Mouse (Mus musculus) testis, adult 2 months (tissue): ENCODE results near the gene Ttc30a1. TPM values are rescaled to one million over a fixed set of nuclear protein-coding genes. Genes with fewer than 3 reads are reported as not detected.
"Not testable (repeated sequence)": the region's sequence is repeated elsewhere in the genome, so short reads cannot be mapped to it uniquely, and the experiment has no call there.

Source experiments
- H3K27ac ChIP-seq: fragments of 200-500 bp; 2 replicates; pipeline ENCODE4 v1.5.1; 2012; ENCODE audit warnings: low read depth, low read length; ENCODE audit not compliant: control insufficient read depth, insufficient read depth
- H3K27me3 ChIP-seq: fragments of 200-500 bp; 2 replicates; pipeline ENCODE4 v1.6.1; 2012; ENCODE audit warnings: mild to moderate bottlenecking, low read length, moderate library complexity; ENCODE audit not compliant: control insufficient read depth, insufficient read depth
- H3K36me3 ChIP-seq: fragments of 200-500 bp; 2 replicates; pipeline ENCODE4 v1.6.1; 2012; ENCODE audit warnings: mild to moderate bottlenecking, low read length; ENCODE audit not compliant: control insufficient read depth, insufficient read depth
- H3K4me1 ChIP-seq: fragments of 200-500 bp; 2 replicates; pipeline ENCODE4 v1.6.1; 2012; ENCODE audit warnings: low read length; ENCODE audit not compliant: control insufficient read depth, insufficient read depth
- H3K4me3 ChIP-seq: fragments of 200-500 bp; 2 replicates; pipeline ENCODE4 v1.5.1; 2012; ENCODE audit warnings: low read depth, mild to moderate bottlenecking, low read length, moderate library complexity, mixed read lengths; ENCODE audit not compliant: control insufficient read depth
- CTCF ChIP-seq: fragments of 200-500 bp; IDR thresholded peaks from 2 replicates; pipeline ENCODE4 v1.5.1; 2012; ENCODE audit warnings: low read depth, mild to moderate bottlenecking, inconsistent platforms, low read length, moderate library complexity; ENCODE audit not compliant: control insufficient read depth, insufficient read depth, insufficient replicate concordance
- POLR2A ChIP-seq: fragments of 200-500 bp; IDR thresholded peaks from 2 replicates; pipeline ENCODE4 v1.6.1; 2012; ENCODE audit warnings: low read depth, mild to moderate bottlenecking, inconsistent platforms, low read length, moderate library complexity; ENCODE audit not compliant: control insufficient read depth
- polyA plus RNA-seq: library from polyadenylated mRNA; depleted of rRNA; stranded (reverse); fragments of >200 nt; gene quantifications from 2 replicates; pipeline ENCODE4 v1.2.3, GENCODE M21; 2012

Gene Ttc30a1
- polyA plus RNA-seq, 1 experiment = 12.3 TPM

DNA sequence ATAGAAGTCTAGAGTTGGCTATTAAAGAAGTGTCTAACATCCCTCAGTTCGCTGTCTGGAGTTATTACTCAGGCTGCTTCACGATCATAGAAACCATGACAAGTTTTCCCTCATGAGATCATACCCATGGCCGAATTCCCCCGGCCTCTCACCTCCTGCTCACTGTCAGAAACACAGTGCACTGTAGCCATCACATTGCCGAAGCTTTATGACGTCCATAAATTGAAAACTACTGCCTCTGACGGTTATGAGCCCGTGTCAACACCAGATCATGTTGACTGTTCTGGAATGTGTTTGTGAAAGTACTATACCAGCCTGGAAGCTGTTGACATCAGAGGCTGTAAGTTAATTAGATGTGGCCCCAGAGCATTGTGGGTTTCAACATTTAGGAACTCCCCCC is 31.1 kb downstream of the Ttc30a1 start:
- TF ChIP-seq POLR2A (no peak), CTCF (no peak)
- Histone ChIP-seq H3K36me3 (no peaks in the 10 kb centered on the region), H3K27me3 (no peaks in the 10 kb centered on the region), H3K27ac (no peak overlapping the region), H3K4me1 (peaks cover 3% of the 10 kb centered on the region), H3K4me3 (no peak overlapping the region)

DNA sequence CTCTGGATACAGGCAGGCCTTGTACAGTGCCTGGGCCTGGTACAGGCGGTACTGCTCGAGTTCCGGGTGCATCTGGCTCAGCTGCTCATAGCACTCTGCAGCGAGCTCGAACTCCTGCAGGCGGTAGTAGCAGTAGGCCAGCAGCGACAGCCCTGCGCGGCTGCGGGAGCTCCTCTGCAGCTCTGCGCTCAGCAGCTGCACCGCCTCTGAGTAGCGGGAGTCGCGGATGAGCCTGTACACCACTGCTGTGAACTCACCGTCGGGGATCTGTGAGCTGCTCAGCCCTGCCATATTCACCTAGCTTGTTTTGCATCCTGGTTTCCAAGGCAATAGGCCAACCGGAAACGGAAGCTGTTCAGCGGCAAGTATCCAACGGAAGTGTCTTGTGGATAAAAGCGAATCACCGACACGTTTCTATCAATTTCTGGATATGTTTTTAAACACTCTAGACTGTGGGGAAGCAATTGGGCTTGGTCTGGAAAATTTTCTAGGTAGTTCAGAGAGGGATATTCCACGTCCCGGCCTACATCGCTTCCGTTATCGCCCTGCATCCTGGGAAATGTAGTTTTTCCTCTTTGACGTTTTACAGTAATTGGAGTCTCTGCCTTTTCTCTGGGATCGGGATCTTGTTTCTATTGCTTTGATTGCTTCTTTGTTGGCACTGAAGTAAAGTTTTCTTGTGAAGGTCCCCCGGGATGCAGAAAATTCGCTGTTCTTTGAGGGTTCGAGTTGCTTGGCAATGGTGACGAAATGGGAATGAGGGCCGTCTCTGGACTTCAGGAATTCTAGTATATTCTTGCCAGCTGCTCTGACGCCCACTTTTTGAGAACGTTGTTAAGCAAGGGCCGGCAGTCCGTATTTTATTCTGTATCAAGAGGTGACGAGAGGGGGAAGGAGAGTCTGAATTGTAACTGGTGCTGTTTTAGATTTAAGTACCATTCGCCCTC is 43.4 kb downstream of the Ttc30a1 start, which contains the start of gene Ttc30b:
Gene Ttc30b, minus strand, starts transcription at position 469 of the 947 bp plus-strand sequence.
- Histone ChIP-seq H3K27ac (peak within 1 kb of the TSS; percentile 71), H3K4me3 (peak within 1 kb of the TSS; percentile 92), H3K36me3 (no peaks in the 10 kb centered on the region), H3K27me3 (no peaks in the 10 kb centered on the region), H3K4me1 (peaks cover 2% of the 10 kb centered on the region; the same call in 1 of the 2 replicates)
- TF ChIP-seq CTCF = no peak
- TF ChIP-seq POLR2A = peak; percentile 47; the same call in 1 of the 2 replicates

DNA sequence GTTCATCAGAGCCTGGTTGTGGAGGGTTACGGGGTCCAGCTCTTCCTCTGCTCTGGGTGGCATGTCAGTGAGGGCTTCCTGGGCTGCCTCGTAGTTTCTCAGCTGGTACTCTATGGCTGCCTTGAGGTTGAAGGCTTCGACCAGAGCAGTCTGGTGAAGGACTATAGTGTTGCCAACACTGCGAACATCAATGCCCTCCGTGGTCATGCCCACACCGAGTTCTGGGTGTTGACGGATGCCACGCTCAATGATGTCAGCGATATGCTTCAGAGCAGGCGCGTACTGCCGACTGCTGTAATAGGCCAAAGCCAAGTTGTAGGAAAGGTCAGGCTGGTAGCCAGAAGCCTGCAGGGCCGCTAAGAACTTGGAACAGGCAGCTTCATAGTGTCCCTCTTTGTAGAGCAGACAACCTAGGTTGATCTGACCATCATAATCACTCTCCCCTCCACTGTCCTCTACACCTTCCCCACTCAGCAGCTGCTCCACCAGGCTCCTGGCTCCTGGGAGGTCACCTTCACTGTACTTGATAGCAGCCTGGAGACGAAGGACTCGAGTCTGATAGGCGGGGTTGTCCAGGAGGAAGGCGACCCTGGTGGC is 44.1 kb downstream of the Ttc30a1 start:
- not testable (repeated sequence) for H3K36me3 ChIP-seq, H3K27ac ChIP-seq, H3K27me3 ChIP-seq, H3K4me1 ChIP-seq
- H3K4me3 ChIP-seq = peak overlapping the region; percentile 92

DNA sequence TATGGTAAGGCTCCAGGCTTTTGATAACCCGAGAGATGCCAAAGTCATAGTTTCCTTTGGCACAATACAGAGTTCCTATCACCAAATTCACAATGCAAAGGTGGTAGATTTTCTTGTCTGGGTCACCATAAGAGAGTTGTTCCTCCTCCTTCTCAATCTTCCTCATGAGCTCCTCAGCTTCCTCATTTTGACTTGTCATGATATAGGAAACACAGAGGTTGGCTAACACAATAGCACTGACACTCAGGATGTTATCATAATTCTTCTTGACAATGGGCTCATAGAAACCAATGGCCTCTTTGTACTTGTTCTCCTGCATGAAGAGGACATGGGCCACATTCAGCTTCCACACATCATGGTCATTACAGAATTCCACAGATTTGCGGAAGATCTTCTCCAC is 45.1 kb downstream of the Ttc30a1 start:
- H3K36me3 ChIP-seq, H3K27ac ChIP-seq, H3K4me1 ChIP-seq, H3K4me3 ChIP-seq, H3K27me3 ChIP-seq: not testable (repeated sequence)

DNA sequence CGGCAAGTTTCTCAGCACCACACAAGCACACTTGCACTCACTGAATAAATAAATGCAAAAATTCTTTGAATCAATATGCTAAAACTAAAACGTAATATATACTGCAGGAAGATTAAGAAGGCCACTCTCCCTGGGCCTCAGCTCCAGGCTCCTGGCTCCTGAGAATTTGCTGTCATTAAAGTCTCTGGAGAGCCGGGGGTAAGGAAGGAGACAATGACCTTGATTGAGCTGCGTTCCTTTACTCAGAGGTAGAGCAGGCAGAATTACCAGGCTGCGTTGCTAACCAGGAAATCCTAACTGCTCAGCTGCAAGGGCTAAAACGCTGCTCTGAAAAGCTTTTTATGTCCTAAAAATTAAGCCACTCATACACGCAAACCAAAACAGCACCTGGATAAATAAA is 48.2 kb downstream of the Ttc30a1 start:
- peaks cover 2% of the 10 kb centered on the region; the same call in 1 of the 2 replicates for H3K4me1 ChIP-seq
- H3K27ac ChIP-seq = no peak overlapping the region
- no peaks in the 10 kb centered on the region for H3K36me3 ChIP-seq
- H3K4me3 ChIP-seq = no peak overlapping the region
- no peaks in the 10 kb centered on the region for H3K27me3 ChIP-seq
- TF ChIP-seq CTCF (no peak), POLR2A (no peak)

DNA sequence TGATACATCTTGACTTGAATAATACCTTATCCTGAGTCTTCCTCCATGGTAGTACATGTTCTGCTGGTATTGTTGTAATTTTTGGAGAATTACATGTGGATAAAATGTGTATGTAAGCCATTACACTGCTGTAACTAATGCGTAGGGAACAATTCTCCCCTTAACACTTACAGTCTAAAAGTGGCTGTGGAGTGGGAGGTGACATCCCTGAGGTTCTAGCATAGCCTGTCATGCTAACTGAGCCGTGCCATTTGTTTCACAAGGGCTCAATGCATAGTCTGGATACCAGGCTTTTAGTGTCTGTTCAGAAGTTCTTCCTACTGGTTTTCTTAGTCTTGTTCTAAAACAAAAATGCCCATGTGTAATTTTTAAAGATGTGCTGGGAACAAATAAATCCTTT is 50.8 kb downstream of the Ttc30a1 start:
- Histone ChIP-seq H3K27ac (no peak overlapping the region), H3K36me3 (no peaks in the 10 kb centered on the region), H3K4me1 (no peaks in the 10 kb centered on the region), H3K4me3 (no peak overlapping the region), H3K27me3 (no peaks in the 10 kb centered on the region)
- TF ChIP-seq POLR2A = no peak
- no peak for TF ChIP-seq CTCF

DNA sequence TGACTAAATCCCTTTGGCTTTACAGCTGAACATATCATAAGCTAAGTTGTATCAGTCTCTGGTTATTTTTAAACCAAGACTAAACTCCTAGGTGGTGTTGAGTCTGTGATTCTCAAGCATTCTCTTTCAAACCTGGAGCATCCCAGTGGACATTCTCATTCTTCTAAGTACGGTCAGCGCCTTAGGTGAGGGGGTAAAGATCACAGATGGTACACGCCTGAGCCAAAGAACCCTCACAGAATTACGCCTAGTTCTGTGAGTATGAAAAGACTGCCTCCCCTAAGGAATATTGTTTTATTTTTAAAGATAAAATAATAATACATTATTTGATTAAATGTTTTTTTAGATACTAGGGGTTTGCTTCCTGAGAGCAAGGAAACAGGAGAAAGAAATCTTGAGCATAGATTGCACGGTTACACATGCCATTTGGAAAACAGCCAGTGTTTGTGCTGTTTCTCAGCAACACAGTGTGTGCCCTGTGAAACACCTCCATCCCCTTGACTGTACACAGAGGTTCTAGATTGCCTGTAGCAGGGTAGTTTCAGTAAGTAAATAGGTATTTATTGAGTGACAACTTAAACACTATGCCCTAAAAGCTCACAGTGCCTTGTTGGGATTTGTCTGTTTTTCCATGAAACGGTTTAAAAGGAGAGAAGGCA is 51.9 kb downstream of the Ttc30a1 start:
- H3K4me3 ChIP-seq = no peak overlapping the region
- H3K36me3 ChIP-seq = no peaks in the 10 kb centered on the region
- no peaks in the 10 kb centered on the region for H3K27me3 ChIP-seq
- no peak overlapping the region for H3K27ac ChIP-seq
- H3K4me1 ChIP-seq = no peaks in the 10 kb centered on the region
- TF ChIP-seq CTCF (no peak), POLR2A (no peak)
